Comparison of ENCODE assay signal across 8 mouse cellular contexts in genomic region chr8:72136302-72136978, GRCm38 (mm10). TPM values are rescaled to one million over a fixed set of nuclear protein-coding genes. Genes with fewer than 3 reads are reported as not detected.
DNase-seq lines count a peak whose midpoint lies in the region; ATAC-seq lines count a peak whose summit lies in the region.

No protein-coding gene starts in this region.

- peaks cover 59% of the 10 kb centered on the region for H3K79me2 ChIP-seq in macrophage (ENCODE audit: inconsistent target)

- H3K27ac ChIP-seq in macrophage, result peak overlapping the region; percentile 99

- peak; percentile 85 for ATAC-seq in CD4-positive, CD25-positive, alpha-beta regulatory T cell, adult 4 months

- peak overlapping the region; percentile 97 for H3K4me3 ChIP-seq in macrophage (ENCODE audit: inconsistent target)

- peak; percentile 79 for DNase-seq in adrenal gland, adult 2 months
- peak; percentile 98 for DNase-seq in fibroblast of lung, adult 2 months (ENCODE audit: low read depth)
- peak; percentile 87 for DNase-seq in heart, postnatal 10 days
- DNase-seq in kidney, postnatal 36 days, result peak; percentile 75 to 82
- peak; percentile 43 to 70 for DNase-seq in right cerebral cortex, postnatal 10 days (ENCODE audit: low spot score in 2 of 2)
- peak; percentile 81 for DNase-seq in urinary bladder, postnatal 14 days (ENCODE audit: low spot score)

- WGBS in macrophage (ENCODE audit: missing documents), result 2% methylated on average over 16 of the region's 18 CpGs

- intact Hi-C loops in heart, postnatal 10 days (cut with DNase I), result loop anchor here (10.0 kb wide), 1 partner anchor 212 kb away; no protein-coding TSS in a partner anchor

- peaks cover 32% of the 10 kb centered on the region for H3K36me3 ChIP-seq in macrophage (ENCODE audit: inconsistent target)

RNA-seq across cellular contexts. Expression of gene Tpm4, which starts 1.7 kb away (rescaled TPM):
- 100 to 1,000 TPM; 231 to 239 TPM for polyA plus RNA-seq in CD4-positive, CD25-positive, alpha-beta regulatory T cell, adult 4 months (2017; shearing (Covaris generic))
- 100 to 1,000 TPM; 188 to 222 TPM for total RNA-seq in adrenal gland, adult 2 months (2021)
- 30.1 and 33.3 TPM in 2 replicates for polyA plus RNA-seq in adrenal gland, adult 2 months (2012; rRNA removed)
- 100 to 1,000 TPM; 229 to 241 TPM for total RNA-seq in heart, postnatal 10 days (2021)
- 100 to 1,000 TPM in 11 of 26 experiments, 10 to 100 TPM in 15; 26.6 to 355 (median 78.7) TPM for total RNA-seq in macrophage (2018; cell fraction: chromatin; rRNA removed)
- 100 to 1,000 TPM in 25 of 26 experiments, 10 to 100 TPM in 1; 96.9 to 415 (median 181) TPM for total RNA-seq in macrophage (2018; cell fraction: cytosol; rRNA removed)
- total RNA-seq in macrophage (2018; cell fraction: nucleus; rRNA removed), result 100 to 1,000 TPM in 15 of 26 experiments, 10 to 100 TPM in 11; 63.2 to 384 (median 112) TPM
- polyA plus RNA-seq in macrophage (2018), result 152 to 252 TPM (median 227 TPM) in 3 replicates

RNA-seq across cellular contexts. Expression of gene Rab8a, which starts 24.6 kb away (rescaled TPM):
- polyA plus RNA-seq in CD4-positive, CD25-positive, alpha-beta regulatory T cell, adult 4 months (2017; shearing (Covaris generic)), result 100 to 1,000 TPM; 189 to 208 TPM
- total RNA-seq in adrenal gland, adult 2 months (2021), result 10 to 100 TPM; 61.7 to 79.3 TPM
- 16.2 and 16.9 TPM in 2 replicates for polyA plus RNA-seq in adrenal gland, adult 2 months (2012; rRNA removed)
- 10 to 100 TPM; 38.3 to 42.8 TPM for total RNA-seq in heart, postnatal 10 days (2021)
- 10 to 100 TPM; 25.2 to 91.2 (median 49.4) TPM for total RNA-seq in macrophage (2018; cell fraction: chromatin; rRNA removed)
- total RNA-seq in macrophage (2018; cell fraction: cytosol; rRNA removed), result 100 to 1,000 TPM in 20 of 26 experiments, 10 to 100 TPM in 6; 84.0 to 178 (median 122) TPM
- total RNA-seq in macrophage (2018; cell fraction: nucleus; rRNA removed), result 10 to 100 TPM; 26.0 to 87.1 (median 45.7) TPM
- polyA plus RNA-seq in macrophage (2018), result 103 to 457 TPM (median 106 TPM) in 3 replicates

RNA-seq across cellular contexts. Expression of gene Olfr374, which starts 29.6 kb away (rescaled TPM):
- polyA plus RNA-seq in CD4-positive, CD25-positive, alpha-beta regulatory T cell, adult 4 months (2017; shearing (Covaris generic)), result under 1 TPM in 1 of 2 experiments, not detected in 1; 0.17 TPM
- not detected for total RNA-seq in adrenal gland, adult 2 months (2021)
- polyA plus RNA-seq in adrenal gland, adult 2 months (2012; rRNA removed), result not detected in 2 replicates
- total RNA-seq in heart, postnatal 10 days (2021), result not detected
- under 1 TPM in 4 of 26 experiments, not detected in 22; 0.05 to 0.57 (median 0.12) TPM for total RNA-seq in macrophage (2018; cell fraction: chromatin; rRNA removed)
- not detected for total RNA-seq in macrophage (2018; cell fraction: cytosol; rRNA removed)
- total RNA-seq in macrophage (2018; cell fraction: nucleus; rRNA removed), result not detected
- not detected in 3 replicates for polyA plus RNA-seq in macrophage (2018)

RNA-seq across cellular contexts. Expression of gene Hsh2d, which starts 53.0 kb away (rescaled TPM):
- polyA plus RNA-seq in CD4-positive, CD25-positive, alpha-beta regulatory T cell, adult 4 months (2017; shearing (Covaris generic)), result 10 to 100 TPM; 32.1 to 38.1 TPM
- total RNA-seq in adrenal gland, adult 2 months (2021), result not detected
- 0.17 TPM in 1 of 2 replicates, not detected in the other for polyA plus RNA-seq in adrenal gland, adult 2 months (2012; rRNA removed)
- not detected for total RNA-seq in heart, postnatal 10 days (2021)
- 1 to 10 TPM in 7 of 26 experiments, under 1 TPM in 11, not detected in 8; 0.37 to 1.9 (median 0.94) TPM for total RNA-seq in macrophage (2018; cell fraction: chromatin; rRNA removed)
- total RNA-seq in macrophage (2018; cell fraction: cytosol; rRNA removed), result 1 to 10 TPM in 12 of 26 experiments, under 1 TPM in 14; 0.09 to 4.3 (median 0.71) TPM
- total RNA-seq in macrophage (2018; cell fraction: nucleus; rRNA removed), result 1 to 10 TPM in 14 of 26 experiments, under 1 TPM in 8, not detected in 4; 0.45 to 6.1 (median 2.4) TPM
- polyA plus RNA-seq in macrophage (2018), result 0.14 to 0.27 TPM (median 0.20 TPM) in 3 replicates

RNA-seq across cellular contexts. Expression of gene Olfr373, which starts 53.5 kb away (rescaled TPM):
- under 1 TPM; 0.42 to 0.78 TPM for polyA plus RNA-seq in CD4-positive, CD25-positive, alpha-beta regulatory T cell, adult 4 months (2017; shearing (Covaris generic))
- total RNA-seq in adrenal gland, adult 2 months (2021), result not detected
- polyA plus RNA-seq in adrenal gland, adult 2 months (2012; rRNA removed), result not detected in 2 replicates
- total RNA-seq in heart, postnatal 10 days (2021), result not detected
- total RNA-seq in macrophage (2018; cell fraction: chromatin; rRNA removed), result not detected
- not detected for total RNA-seq in macrophage (2018; cell fraction: cytosol; rRNA removed)
- total RNA-seq in macrophage (2018; cell fraction: nucleus; rRNA removed), result not detected
- not detected in 3 replicates for polyA plus RNA-seq in macrophage (2018)

Comparison
In these comparisons a context has a peak if more than half of its experiments do, and no peak if none do; other contexts are left out.
1. Peak in every context shown above with its lines: DNase-seq, ATAC-seq, H3K4me3 ChIP-seq and H3K27ac ChIP-seq.